Mouse (Mus musculus): Measurements from ENCODE around the gene Atrnl1. TPM values are rescaled to one million over a fixed set of nuclear protein-coding genes. Genes with fewer than 3 reads are reported as not detected.

Gene Atrnl1
- total and polyA plus RNA-seq, 2 experiments from 2014 or later = 5.4 to 60.5 TPM

DNA sequence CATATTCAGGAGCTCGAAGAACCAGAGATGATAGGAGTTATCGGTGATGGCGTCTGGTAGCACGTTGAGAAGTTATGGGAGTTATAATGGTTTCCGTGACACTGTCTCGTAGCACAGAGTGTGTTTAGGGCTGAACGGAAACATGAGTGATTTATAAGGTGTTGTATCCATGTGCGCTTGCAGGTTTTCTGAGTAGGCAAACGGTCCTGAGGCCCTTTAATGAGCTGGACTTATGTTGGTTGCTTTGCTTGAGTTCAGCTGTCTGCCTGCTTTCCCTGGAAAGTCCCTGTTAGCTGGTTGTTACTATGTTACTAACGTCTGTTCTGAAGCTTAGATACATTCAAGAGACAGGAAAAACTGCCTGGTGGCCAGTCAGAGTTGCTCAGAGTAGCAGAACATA, 567.6 kb downstream of the Atrnl1 start:
- no peak for TF ChIP-seq CTCF (IDR thresholded peaks at IDR 0.05)
- H3K27me3 ChIP-seq (ENCODE audit: insufficient read depth, low read length) = no peaks in the 10 kb centered on the region
- ATAC-seq (ENCODE audit: low FRiP score) = no peak

DNA sequence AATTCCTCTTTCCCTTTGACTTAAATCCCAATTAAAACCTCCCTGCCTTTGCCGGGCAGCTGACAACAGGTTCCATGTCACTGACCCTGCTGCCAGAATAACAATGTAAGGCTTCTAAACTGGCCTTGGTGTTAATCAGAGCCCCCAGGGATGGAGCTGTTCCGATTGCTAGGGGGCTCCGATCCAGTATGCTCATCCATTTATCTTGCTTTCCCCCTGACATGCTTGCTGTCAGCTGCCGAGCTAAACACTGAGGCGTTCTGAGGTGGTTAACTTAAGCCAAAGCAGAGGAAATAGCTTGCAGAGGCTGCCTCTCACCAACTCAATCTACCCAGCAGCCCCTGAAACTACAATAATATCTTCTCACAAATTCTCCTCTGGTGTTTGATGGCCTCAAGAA, 569.9 kb downstream of the Atrnl1 start:
- WGBS = 6% methylated on average over 5 of the region's 5 CpGs
- Histone ChIP-seq H3K27ac (ENCODE audit: low read depth, low read length) (no peak overlapping the region), H3K27me3 (ENCODE audit: insufficient read depth, low read length) (no peaks in the 10 kb centered on the region), H3K4me2 (ENCODE audit: low read depth, low read length, poor library complexity, severe bottlenecking) (no peak overlapping the region), H3K4me3 (ENCODE audit: low read depth, low read length) (no peak overlapping the region), H3K9me3 (ENCODE audit: low read length) (no peaks in the 10 kb centered on the region), H3K9ac (replicated peaks; ENCODE audit: low read length, poor library complexity, severe bottlenecking) (no peak overlapping the region), H3K36me3 (ENCODE audit: insufficient read depth, low read length) (no peaks in the 10 kb centered on the region), H3K4me1 (ENCODE audit: insufficient read depth, low read length) (no peaks in the 10 kb centered on the region)
- ATAC-seq (ENCODE audit: low FRiP score) = no peak
- peak; percentile 41 for DNase-seq (ENCODE audit: low spot score)
- no peak for TF ChIP-seq CTCF (IDR thresholded peaks at IDR 0.05)

More for the DNA sequence above, 567.6 kb downstream of the Atrnl1 start:
- Histone ChIP-seq H3K9ac (replicated peaks; ENCODE audit: low read length, poor library complexity, severe bottlenecking) (no peak overlapping the region), H3K27ac (ENCODE audit: low read depth, low read length) (no peak overlapping the region), H3K9me3 (ENCODE audit: low read length) (no peaks in the 10 kb centered on the region), H3K36me3 (ENCODE audit: insufficient read depth, low read length) (no peaks in the 10 kb centered on the region), H3K4me3 (ENCODE audit: low read depth, low read length) (no peak overlapping the region), H3K4me2 (ENCODE audit: low read depth, low read length, poor library complexity, severe bottlenecking) (no peak overlapping the region), H3K4me1 (ENCODE audit: insufficient read depth, low read length) (no peaks in the 10 kb centered on the region)
- DNase-seq (ENCODE audit: low spot score) = no peak
- WGBS = 92% methylated on average over 10 of the region's 10 CpGs

Small RNA genes within 50 kb of the gene (microRNA-seq; reads per million reads assigned to microRNA genes)
- gene Mir5623 (ENCODE audit: borderline number of aligned reads) = 2.7 reads per million

Other genes with a start within 250 kb of the Atrnl1 start
- gene Trub1, start 158.1 kb upstream of the Atrnl1 start, total RNA-seq (2014; rRNA removed) = 18.5 and 23.6 TPM in 2 replicates
- gene Trub1, start 158.1 kb upstream of the Atrnl1 start, polyA plus RNA-seq (2015; fragmentation: Nextera tagmentation; extraction: Ambion mirVana) = 18.2 and 18.3 TPM in 2 replicates